Mouse (Mus musculus): ENCODE measurements around the gene Cant1.

Gene Cant1

GRCm38 (mm10) chr11:118430291-118430885, 11.5 kb upstream of the Cant1 start:
- no peak for DNase-seq (ENCODE audit: low spot score in 2 of 2)

GRCm38 (mm10) chr11:118428944-118429709, 10.2 kb upstream of the Cant1 start:
- no peak for DNase-seq (ENCODE audit: low spot score in 2 of 2)

GRCm38 (mm10) chr11:118428460-118428868, 9.6 kb upstream of the Cant1 start:
- DNase-seq (ENCODE audit: low spot score in 2 of 2): no peak

GRCm38 (mm10) chr11:118427986-118428385, 9.1 kb upstream of the Cant1 start, which contains the start of gene C1qtnf1:
TSS of gene C1qtnf1 (plus strand) at chr11:118428203.
- no peak for DNase-seq (ENCODE audit: low spot score in 2 of 2)

- no peak for DNase-seq (ENCODE audit: low spot score in 2 of 2)
Observed at GRCm38 (mm10) chr11:118427266-118427779, 8.4 kb upstream of the Cant1 start.

- no peak for DNase-seq (ENCODE audit: low spot score in 2 of 2)
Observed at GRCm38 (mm10) chr11:118426765-118427164, 7.9 kb upstream of the Cant1 start.

GRCm38 (mm10) chr11:118424621-118425335, 5.9 kb upstream of the Cant1 start:
- DNase-seq (ENCODE audit: low spot score in 2 of 2): no peak

- DNase-seq (ENCODE audit: low spot score in 2 of 2): peak; percentile 54 to 83
Observed at GRCm38 (mm10) chr11:118423266-118423971, 4.5 kb upstream of the Cant1 start.

GRCm38 (mm10) chr11:118420261-118420660, 1.4 kb upstream of the Cant1 start:
- DNase-seq (ENCODE audit: low spot score in 2 of 2): no peak

- DNase-seq (ENCODE audit: low spot score in 2 of 2): no peak
Observed at GRCm38 (mm10) chr11:118418442-118418833, 448 bp downstream of the Cant1 start.

GRCm38 (mm10) chr11:118417496-118417895, 1.4 kb downstream of the Cant1 start:
- DNase-seq (ENCODE audit: low spot score in 2 of 2): no peak

GRCm38 (mm10) chr11:118416046-118416445, 2.8 kb downstream of the Cant1 start:
- no peak for DNase-seq (ENCODE audit: low spot score in 2 of 2)

GRCm38 (mm10) chr11:118415630-118416029, 3.3 kb downstream of the Cant1 start:
- DNase-seq (ENCODE audit: low spot score in 2 of 2): no peak

GRCm38 (mm10) chr11:118414270-118414669, 4.6 kb downstream of the Cant1 start:
- DNase-seq (ENCODE audit: low spot score in 2 of 2): no peak

- no peak for DNase-seq (ENCODE audit: low spot score in 2 of 2)
Observed at GRCm38 (mm10) chr11:118413055-118413454, 5.8 kb downstream of the Cant1 start.

- DNase-seq (ENCODE audit: low spot score in 2 of 2): no peak
Observed at GRCm38 (mm10) chr11:118412601-118413000, 6.3 kb downstream of the Cant1 start.

- DNase-seq (ENCODE audit: low spot score in 2 of 2): no peak
Observed at GRCm38 (mm10) chr11:118411271-118411670, 7.6 kb downstream of the Cant1 start.

GRCm38 (mm10) chr11:118410479-118410878, 8.4 kb downstream of the Cant1 start:
- no peak for DNase-seq (ENCODE audit: low spot score in 2 of 2)

GRCm38 (mm10) chr11:118410073-118410444, 8.8 kb downstream of the Cant1 start:
- DNase-seq (ENCODE audit: low spot score in 2 of 2): no peak

- DNase-seq (ENCODE audit: low spot score in 2 of 2): no peak
Observed at GRCm38 (mm10) chr11:118409106-118410072, 9.5 kb downstream of the Cant1 start.

All from spleen, postnatal 10 days (tissue).